Mouse (Mus musculus) thymus, postnatal 10 days (tissue): Measurements from ENCODE around the gene Sec22c.

Experiments used
- DNase-seq, 2 experiments: peaks; one replicate each; pipeline ENCODE4 v3.0.0; 2021; ENCODE audit warnings: low spot score in 2 of 2

The Sec22c gene

GRCm38 (mm10) chr9:121694736-121695135 lies 10.6 kb downstream of the Sec22c start:
- DNase-seq, result no peak

DNA sequence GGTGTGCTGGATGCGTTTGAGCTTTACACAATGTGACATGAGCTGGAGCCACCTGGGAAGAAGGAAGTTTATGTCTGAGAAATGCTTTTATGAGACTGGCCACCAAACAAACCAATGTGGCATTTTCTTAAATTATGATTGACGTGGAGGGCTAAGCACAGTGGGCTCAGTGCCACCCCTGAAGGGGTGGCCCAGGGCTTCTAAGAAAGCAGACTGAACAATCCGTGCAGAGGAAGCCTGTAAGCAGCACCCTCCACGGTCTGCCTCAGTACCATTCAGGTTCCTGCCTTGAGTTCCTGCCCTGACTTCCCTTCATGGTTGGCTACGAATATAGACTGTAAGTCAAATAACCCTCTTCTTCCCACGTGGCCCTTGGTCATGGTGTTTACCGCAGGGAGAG lies 14.6 kb downstream of the Sec22c start:
- no peak for DNase-seq

DNA sequence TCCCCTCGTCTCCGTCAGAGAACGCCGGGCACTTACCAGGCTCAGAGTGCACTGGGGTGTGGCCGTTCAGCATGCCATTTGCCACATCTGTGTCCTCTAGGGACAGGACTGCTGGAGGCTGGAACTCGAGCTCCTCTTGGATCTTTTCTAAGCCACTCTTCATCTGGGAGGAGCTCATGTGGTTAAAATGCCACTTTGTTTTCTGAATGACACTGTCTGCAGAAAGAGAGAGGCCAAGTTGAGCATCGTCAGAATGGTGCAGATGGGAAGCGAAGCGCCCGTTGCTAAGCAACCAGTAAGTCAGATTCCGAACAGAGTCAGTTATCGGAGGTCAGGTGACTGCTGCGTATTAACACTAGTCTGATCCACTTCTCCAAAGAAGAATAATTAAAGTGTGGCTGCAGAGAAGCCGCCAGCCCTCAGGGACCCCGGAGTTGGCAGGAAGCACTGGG lies 15.1 kb downstream of the Sec22c start:
- no peak for DNase-seq

GRCm38 (mm10) chr9:121684702-121685101 lies 20.6 kb downstream of the Sec22c start:
- no peak for DNase-seq

DNA sequence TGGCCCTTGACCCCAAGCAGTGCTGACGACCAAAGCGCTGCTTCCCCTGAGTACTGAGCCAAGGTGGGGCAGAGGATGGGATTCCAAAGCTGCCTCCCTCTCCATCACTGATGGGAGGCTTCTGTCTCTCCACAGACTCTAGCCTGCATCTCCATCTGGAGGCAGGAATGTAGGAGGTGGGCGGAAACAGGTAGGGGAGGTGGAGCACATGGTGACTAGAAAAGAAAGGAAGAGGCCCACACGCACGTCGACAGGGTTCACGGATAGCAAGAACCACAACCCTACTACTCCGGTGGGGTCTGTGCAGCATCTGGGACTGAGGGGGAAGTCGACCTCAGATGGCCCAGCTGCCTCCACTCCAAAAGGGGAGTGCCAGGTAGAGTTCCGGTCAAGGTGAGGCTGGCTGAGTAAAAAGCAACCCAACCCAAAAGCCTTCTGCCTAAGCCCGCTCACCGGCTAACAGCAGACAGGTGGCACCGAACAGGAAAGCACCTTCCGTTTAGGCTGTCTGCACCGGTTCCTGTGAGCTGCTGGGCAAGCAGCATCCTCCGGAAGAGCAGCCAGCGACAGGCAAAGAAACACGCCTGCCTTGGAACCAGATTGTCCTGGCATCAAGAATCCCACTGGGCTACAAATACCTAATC lies 23.1 kb downstream of the Sec22c start:
- DNase-seq, result peak; percentile 58 to 62

DNA sequence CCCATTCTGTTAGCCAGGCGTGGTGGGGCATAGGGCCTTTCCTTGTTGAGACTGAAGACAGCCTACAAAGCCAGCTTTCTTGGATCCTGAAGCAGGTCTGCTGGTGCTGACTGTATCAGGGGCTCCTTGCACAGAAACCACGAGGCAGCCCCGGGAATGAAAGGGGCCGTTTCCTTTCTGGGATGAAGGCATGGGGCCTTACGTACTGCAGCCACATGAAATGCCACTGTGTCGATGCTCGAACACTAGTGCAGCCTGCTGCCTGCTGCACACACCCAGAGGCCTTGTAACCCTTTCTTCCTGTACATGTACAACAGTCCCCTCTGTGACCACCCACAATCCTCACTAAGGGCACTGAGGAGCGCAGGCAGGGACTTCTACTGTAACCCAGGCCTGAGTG lies 24.1 kb downstream of the Sec22c start:
- no peak for DNase-seq

DNA sequence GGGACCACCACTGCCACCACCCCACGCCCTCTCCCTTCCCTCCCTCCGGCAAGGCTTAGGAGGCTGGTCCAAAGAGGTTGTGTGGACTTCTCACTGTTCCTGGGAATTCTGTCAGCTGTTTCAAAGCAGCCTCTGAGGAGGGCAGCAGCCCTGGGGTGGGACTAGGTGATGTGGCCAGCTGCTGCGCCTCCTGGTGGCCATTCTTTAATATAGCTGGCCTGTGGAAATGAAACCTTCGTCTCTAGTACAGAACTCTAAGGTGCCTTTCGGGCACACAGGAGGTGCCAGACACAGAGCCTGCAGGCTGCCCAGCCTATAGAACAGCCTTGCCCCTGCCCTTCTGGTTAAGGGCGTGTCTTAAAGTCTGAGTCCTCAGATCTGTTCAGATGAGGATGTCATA lies 25.7 kb downstream of the Sec22c start:
- peak in 1 of 2 experiments; percentile 66 for DNase-seq

DNA sequence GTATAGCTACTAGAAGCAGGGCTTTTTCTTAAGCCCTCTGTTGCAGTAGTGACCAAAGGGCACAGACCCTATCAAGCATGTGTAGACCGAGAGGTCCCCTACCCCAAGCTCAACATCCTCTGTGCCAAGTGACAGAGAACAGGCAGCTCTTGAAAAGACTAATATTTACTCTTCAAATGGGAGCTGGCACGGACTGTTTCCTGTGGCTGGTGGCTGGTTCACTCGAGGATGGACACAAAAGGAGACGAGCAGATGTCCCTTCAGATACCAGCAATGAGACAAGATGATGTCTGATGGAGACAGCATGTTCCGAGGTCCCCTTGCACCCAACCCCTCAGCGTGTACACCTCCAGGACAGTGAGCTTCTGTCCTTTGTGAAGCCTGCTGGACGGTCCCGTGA lies 27.8 kb downstream of the Sec22c start:
- no peak for DNase-seq

- DNase-seq, result no peak
Measured at GRCm38 (mm10) chr9:121677069-121677468, 28.2 kb downstream of the Sec22c start.

DNA sequence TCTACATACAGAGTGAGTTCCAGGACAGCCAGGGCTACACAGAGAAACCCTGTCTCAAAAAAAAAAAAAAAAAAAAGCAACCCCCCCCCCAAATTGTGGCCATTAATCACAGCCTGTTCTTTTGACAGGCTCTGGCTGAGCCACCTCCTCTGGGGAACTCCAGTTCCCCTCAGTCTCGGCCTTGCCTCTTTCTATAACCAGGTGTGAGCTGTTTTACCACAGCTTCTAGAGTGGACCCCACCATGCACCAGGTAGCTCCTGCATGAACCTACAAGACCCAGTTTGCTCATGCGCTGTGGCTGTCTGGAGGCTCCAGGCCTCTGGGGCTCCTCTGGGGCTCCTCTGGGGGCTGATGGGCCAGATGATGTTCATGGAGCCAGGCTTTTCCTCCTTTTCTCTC lies 29.7 kb downstream of the Sec22c start:
- DNase-seq, result no peak

DNA sequence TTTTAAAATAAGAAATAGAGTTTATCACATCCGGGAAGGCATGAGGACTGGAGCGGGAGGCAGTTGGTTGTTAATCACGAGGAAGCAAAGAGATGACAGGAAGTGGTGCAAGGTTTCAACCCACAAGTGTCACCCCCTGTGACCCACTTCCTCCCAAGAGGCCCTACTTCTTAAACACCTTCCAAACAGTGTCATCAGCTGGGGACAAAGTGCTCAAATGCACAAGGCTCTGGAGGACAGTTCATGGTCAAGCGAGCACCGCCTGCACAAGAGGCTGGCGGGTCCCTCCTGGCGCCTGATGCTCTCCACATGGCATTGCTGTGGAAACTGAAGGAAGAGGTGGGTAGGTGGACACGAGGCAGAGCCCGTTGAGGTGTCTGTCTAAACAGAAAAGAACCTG lies 30.3 kb downstream of the Sec22c start:
- DNase-seq, result peak; percentile 76 to 78

- DNase-seq, result no peak
Measured at GRCm38 (mm10) chr9:121673716-121674115, 31.6 kb downstream of the Sec22c start.

- no peak for DNase-seq
Measured at GRCm38 (mm10) chr9:121672311-121672710, 33.0 kb downstream of the Sec22c start.

GRCm38 (mm10) chr9:121671300-121671699 lies 34.0 kb downstream of the Sec22c start:
- peak in 1 of 2 experiments; percentile 60 for DNase-seq

GRCm38 (mm10) chr9:121669348-121669791 lies 35.9 kb downstream of the Sec22c start:
- peak; percentile 69 to 72 for DNase-seq

DNA sequence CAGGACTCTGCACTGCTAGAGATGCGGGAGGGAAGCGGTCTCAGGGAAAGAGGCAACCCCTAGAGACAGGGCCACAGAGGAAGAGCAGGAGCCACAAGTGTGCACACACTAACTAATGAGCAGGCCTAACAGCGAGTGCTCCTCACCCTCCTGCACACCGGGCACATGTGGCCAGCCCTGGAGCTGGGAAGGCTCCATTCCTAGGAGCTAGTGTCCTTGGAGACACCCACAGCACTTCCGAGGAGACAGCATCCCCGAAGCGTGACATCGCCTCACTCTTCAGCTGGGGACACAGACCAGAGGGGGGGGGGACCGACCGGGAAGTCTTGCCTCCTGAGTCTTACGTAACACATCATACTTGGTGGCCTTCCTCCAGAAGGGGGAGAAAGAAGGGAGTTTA lies 37.5 kb downstream of the Sec22c start:
- DNase-seq, result no peak

- DNase-seq, result no peak
Measured at GRCm38 (mm10) chr9:121666957-121667630, 38.2 kb downstream of the Sec22c start.

- DNase-seq, result no peak
Measured at GRCm38 (mm10) chr9:121664104-121664503, 41.2 kb downstream of the Sec22c start.

GRCm38 (mm10) chr9:121663467-121663866 lies 41.8 kb downstream of the Sec22c start:
- no peak for DNase-seq

DNA sequence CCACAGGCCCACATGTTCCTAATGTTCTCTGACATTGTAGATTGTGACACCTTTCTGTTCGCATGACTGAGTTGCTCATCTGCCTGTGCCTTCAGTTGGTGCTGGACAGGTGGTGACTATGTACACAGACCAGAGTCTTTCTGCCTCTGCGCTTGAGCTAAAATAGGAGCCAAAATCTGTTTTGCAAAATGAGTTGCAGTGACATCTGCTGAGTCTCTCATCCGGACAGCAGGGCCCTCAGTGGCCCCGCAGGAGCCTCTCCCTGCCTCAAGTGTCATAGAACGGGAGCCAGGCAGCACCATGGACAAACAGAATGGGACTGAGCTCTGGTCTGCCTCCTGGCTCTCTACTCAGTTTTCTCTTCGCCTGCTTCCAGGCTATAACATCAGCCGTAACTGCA lies 45.5 kb downstream of the Sec22c start:
- no peak for DNase-seq

- no peak for DNase-seq
Measured at GRCm38 (mm10) chr9:121658248-121658647, 47.0 kb downstream of the Sec22c start.

- no peak for DNase-seq
Measured at GRCm38 (mm10) chr9:121657143-121657542, 48.1 kb downstream of the Sec22c start.

DNA sequence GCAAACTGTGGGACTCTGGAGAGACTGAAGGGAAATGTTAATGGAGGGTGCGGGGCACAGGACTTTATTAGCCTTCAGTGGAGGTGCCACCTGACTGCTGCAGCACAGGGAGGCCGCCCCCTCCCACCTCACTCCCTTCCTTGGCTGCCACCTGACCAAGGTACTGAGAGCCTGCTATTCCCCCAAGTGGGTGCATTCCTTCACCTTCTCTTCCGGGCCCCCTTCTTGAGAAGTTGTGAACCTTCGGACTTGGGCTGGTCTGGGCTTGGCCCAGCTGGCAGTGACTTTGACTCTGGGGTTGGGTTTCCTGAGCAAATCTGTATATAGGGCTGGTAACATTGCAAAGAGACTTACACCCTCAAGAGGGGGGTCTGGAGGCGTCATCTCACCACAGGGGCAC lies 49.0 kb downstream of the Sec22c start:
- no peak for DNase-seq
